Mouse (Mus musculus) right cerebral cortex, postnatal 14 days (tissue): Measurements from ENCODE around the gene Ltn1.
A peak's percentile ranks its signal among the peaks of the same experiment; 100 is the strongest.

Source experiments
- DNase-seq: peaks from one replicate; pipeline ENCODE4 v3.0.0; 2022

Ltn1 gene

DNA sequence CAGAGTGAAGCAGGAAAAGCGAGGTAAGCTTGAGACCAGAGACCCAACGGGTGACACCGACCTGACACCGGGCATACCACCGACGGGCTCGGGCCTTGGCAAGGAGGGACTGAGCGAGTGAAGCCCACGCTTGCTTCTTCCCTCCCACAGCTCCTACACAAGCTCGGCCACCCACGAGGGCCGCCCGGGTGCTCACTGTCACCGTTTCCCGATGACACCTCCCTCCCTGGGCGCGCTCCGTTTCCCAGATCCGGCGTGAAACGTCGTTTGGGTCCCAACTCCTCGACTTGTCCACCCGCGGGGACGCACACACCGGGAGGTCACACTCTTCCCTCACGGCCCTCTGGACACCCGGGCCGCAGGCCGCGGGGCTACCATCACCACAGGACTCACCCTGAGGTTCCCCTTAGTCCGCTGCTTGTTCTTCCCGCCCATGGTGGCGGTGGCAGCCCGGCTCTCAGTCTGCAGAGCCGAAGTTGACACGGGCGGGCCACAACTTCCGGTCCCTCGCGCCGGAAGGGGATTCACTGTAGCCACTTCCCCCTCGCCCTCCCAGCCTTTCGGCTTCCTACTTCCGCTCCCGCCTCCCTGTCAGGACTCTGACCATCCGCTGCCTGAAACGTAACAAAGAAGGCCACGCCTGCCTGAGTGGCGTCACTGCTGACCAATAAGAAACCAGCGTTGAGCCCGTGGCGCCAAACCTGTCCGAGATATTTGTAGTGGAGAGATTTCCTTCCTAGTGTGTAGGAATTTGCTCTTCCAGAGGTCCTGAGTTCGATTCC lies at the start of gene Ltn1:
Ltn1 (minus strand) TSS at position 580 of the 782 bp plus-strand sequence.
- DNase-seq: peak; percentile 98

DNA sequence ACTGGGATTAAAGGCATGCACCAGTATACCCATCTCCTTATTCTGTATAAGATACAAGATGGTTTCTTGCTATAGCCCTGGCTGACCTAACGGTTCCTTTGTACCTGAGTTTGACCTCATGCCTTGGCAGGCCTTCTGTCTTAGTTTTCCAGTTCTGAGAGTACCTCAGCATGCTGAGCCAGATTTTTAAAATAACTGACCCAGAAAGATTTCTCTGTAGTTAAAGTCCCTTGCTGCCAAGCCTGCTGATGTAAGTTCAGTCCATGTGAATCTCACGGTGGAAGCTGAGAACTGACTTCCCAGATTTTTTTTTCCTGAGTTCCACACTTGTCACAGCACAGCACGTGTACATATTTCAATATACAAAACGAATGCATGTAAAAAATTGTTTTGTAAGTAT lies 38.2 kb upstream of the Ltn1 start:
- DNase-seq: no peak

DNA sequence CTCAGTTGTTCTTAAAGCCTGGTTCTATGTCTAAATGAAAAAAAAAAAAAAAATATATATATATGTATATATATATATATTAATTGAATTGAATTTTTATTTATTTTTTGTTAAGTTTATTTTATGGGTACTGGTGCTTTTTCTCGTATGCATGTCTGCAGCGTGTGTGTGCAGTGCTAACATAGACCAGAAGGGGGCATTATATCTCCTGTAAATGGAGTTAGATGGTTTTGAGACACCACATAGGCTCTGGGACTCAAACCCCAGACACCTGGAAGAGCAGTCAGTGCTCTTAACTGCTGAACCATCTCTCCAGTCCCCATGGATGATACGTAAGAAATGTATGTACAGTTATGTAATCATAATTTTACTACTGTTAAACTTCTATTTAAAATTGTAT lies 26.3 kb upstream of the Ltn1 start:
- no peak for DNase-seq

DNA sequence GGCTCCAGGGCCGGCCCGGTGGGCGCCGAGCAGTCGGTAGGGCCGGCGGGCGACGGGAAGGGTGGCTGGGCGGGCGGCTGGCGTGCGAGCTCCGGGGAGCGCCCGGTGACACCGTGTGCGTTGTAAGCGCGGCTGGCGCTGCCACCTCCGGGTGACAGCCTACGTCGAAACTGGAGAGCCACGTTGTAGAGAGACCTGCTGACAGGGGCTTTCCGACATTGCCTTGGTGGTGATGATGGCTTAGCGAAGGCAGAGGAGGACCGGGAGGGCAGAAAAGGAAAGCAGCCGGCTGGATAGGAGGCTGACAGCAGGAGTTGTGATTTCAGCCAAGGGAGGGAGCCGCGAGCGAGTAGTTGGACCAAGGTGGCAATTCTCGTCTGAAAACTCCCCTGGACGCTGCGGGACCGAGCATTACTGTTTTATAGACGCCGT lies 22.8 kb upstream of the Ltn1 start:
- no peak for DNase-seq

DNA sequence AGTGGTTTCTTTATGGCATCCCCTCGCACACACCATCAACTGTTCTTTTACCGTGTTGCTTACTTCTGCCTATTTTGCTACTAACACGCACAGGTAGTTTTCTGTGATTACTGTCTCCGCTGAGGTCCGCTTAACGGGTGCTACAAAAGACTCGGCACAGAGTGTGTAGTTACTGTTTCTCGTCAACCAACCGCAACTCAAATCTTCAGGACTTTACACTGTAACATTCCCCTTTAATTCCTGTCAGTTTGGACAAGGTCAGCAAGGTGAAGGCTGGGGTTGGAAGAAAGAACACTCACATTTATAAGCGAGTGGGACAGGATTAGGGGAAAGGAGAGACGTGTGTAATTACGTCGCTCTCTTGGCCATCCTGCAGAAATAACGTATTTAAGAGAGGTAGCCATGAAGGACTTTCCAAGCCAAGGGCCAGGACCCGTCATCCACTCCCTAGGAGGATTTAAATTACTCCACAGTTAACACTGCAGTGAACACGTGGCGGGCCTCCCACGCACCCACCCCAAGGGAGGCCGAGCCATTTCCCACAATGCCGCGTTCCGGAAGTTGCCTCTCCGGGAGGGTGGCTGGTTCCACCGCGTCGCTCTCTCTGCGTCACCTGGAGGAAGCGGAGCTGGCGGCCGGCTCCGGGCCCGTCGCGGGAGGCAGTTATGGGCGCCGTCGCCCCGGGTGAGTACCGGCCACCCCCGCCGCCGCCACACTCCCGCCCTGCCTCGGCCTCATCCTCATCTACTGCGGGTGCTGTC lies 22.2 kb upstream of the Ltn1 start, which contains the start of gene Usp16:
Usp16 (plus strand) TSS at position 285 of the 761 bp plus-strand sequence.
- peak; percentile 93 for DNase-seq

DNA sequence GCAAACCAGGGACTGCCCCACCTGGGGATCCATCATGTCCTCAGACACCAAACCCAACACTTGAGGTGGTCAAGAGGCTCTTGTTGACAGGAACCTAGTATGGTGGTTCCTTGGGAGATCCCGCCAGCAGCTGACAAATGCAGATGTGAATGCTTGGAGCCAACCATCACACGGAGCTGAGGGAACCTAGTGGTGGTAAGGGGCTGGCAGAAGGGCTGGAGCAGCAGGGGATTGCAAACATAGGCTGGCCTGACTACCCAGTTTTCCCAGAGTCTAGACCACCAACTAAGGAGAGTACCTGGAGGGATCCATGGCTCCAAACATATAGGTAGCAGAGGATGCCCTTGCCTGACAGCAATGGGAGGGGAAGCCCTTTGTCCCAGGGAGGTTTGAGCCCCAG lies 20.8 kb upstream of the Ltn1 start:
- DNase-seq: no peak

DNA sequence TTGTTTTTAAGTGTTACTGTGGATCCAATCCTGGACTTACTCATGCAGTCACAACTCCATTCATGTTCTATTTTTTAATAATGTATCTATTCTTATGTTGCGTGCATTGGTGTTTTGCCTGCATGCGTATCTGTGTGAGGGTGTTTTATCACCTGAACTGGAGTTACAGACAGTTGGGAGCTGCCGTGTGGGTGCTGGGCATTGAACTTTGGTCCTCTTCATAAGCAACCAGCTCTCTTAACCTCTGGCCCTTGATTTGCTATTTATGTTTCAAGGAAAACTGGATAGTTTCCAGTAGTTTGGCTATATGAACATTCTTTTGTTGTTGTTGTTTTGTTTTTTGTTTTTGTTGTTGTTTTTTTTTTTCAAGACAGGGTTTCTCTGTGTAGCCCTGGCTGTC lies 13.1 kb upstream of the Ltn1 start:
- no peak for DNase-seq

DNA sequence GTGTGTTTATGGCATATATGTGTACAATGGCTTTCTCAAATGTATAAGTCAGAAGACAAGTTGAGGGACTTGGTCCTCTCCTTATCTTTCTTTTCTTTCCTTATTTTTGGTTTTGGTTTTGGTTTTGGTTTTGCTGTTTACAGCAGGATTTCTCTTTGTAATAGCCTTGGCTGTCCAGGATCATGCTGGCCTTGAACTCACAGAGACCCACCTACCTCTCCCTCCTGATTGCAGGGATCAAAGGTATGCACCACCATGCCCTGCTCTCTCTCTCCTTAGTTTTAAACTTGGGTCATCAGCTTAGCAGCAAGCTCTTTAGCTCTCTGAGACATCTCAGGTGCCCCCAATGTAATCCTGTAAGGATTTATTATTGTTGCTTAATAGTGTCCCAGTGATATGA lies 12.7 kb upstream of the Ltn1 start:
- DNase-seq: no peak

DNA sequence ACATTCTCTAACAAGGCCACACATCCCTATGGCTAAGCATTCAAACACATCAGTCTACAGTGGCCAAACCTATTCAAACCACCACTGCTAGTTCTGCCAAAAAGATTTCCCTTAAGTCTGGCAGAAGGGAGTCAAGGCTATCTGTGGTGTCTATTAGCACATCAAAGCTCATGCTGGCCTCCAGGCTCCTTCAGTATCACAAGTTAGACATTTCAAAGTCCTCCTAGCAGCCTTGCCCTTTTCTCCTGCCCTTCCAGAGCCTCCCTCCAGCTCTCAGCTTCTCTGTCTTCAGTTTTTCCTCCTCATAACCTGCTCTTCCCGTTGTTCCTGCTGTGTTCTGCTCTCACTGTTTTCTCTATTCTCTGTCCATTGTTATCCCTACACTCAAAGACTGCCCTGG lies 11.7 kb upstream of the Ltn1 start:
- DNase-seq: no peak

DNA sequence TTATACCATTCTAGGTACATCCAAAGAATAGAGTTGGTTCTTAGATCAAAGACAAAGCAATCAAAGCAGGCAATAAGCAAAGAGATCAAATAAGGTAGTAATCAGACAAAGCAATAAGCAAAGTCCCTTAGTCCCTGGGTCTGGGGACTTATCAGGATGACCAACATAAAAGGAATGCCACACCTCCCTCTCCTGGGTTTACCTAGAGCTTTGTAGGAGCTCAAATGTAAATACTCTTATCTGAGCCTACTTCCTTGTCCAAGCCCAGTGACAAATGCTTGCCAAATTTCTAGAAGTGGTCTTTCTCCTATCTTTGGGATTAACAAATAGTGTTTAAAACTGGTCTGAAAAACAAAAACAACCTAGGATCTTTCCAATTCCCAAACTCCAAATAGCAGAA lies 10.8 kb upstream of the Ltn1 start:
- no peak for DNase-seq

DNA sequence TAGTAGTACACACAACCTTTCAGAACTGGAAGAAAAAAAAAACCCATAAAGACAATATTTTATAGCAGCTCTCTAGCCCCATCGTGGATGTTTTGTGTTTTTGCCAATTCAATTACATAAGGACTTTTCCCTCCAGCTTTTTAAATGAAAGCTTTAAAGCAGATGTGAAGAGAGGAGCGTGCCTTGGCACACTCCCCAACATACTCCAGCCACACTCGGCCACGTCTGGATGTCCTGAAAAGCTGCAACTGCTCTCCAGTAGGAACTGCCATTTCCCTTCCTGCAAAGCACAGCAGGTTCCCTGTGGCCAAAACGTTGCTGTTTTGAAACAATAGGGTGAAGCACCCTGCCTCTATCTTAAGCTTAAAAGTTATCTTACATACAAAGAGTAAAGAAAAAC lies 9.9 kb upstream of the Ltn1 start:
- DNase-seq: no peak

DNA sequence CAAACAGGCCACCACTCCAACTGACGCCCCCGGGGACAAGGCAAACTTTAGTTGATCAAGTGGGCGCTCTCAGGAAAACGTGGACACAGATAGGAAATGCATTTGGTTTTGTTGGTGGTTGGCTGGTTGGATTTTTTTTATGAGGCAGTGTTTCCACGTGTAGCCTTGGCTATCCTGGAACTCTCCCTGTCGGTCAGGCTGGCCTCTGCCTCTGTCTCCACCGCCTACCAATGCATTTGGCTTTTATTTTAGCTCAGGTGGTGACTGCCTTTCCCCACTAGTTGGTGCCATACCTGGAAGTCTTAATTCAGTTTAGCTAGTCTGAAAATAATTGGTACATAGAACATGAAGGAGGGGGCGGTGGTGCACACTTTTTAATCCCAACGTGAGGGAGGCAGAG lies 8.7 kb upstream of the Ltn1 start:
- DNase-seq: no peak

DNA sequence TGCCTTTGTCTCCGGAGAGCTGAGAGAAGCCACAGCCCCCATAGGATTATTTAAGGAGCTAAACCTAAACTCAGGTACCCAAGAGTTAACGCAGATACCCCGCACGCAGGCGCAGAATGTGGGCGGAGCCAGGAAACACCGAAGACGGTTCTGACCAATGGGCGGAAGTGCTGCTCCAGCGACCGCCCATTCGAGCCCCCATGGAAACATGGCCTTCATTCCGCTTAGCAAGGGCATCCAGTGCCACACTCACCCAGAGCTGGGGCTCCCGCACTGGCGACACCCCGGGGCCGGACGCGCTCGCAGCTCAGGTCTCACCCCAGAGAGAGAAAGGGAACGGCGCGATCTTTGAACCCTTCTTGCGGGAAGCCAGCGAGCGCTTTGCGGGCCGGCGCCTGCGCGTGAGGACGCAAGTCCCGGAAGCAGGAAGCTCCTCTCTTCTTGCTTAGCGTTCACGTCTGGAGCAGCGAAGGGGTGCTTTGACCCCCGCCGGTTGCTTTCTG lies 7.8 kb upstream of the Ltn1 start, which contains the start of gene Rwdd2b:
Rwdd2b (minus strand) TSS at position 390 of the 503 bp plus-strand sequence.
- DNase-seq: peak; percentile 94

DNA sequence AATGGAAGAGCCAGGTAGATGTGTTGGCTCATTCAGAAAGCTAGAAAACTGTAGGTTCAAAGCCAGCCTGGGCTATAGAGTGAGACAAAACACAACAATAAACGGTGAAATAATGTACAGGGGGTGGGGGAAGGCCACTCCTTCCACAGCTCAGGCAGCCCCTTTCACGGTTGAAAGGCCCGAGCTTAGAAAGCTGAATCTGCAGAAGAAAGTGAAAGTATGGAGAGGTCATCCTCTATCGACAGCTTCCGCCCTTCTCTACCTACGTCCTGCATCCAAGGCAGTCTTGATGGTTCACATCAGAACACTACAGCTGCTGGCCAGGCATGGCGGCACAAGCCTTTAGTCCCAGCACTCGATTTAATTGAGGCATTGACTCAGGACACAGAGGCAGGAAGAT lies 6.3 kb upstream of the Ltn1 start:
- no peak for DNase-seq

DNA sequence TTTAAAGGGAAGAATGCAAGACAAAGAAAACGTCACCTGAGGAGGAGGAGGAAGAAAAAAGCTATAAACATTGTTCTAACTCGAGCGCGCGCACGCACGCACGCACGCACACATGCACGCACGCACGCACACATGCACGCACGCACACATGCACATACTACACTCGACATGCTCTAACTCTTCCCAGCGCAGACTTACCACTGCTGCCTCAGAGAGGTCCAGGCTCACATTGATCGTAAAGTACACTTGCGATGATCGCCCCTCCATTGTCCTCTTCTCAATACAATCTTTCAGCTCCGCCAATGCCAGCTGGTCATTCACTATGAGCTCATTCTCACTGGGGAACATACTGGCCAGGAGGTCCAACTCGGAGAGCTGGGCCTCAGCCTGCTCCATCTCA lies 4.7 kb upstream of the Ltn1 start:
- DNase-seq: no peak

DNA sequence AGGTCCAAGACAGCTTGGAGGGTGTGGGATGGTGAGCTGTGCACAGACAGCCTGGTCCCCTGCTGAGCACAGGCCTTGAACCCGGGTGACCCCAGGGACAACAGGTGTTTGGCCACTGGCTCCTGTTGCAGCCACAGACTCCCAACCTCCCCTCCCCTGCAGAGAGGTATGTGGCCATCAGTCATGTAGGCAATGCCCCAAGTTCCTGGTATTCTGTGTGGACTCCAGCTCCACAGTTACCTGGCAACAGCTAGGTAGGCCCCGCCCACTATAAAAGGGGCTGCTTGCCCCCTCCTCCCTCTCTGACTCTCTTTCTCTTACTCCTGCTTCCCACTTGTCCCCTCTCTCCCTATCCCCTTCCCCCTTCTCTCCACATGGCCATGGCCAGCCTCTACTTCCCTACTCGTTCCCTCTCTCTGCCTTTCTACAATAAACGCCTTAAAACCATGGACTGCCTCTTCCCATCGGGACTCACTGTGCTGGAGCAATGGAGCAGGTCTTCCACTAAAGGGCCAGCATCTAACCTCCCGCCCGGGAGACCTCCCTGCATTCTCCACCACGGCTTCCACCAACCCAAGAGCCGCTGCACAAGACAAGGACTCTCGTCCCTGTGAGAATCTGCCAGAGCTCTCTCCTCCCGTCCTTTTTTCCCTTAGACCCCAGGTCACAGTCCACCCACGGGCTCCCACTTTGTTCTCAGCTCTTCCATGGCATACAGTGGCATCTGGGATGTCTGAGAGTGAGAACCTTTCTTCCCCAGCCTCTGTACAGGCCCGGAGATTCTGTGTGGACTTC lies 3.2 kb upstream of the Ltn1 start:
- DNase-seq: no peak

DNA sequence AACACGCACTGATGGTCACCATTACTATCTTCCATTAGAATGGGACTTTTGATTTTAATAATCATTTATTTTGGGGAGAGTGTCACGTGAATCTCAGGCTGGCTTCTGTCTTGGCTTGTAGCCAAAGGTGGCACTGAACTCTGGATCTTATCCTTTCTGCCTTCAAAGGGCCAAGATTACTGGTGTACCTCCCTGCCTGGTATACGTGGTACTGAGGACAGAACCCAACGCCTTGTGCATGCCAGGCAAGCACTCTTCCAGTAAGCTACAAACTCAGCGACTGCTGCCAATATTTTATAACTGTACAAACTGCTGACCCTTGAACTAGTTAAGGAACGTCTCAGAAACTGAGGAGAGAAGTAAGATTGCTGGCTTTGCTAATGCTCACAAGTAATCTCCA lies 2.5 kb upstream of the Ltn1 start:
- no peak for DNase-seq

DNA sequence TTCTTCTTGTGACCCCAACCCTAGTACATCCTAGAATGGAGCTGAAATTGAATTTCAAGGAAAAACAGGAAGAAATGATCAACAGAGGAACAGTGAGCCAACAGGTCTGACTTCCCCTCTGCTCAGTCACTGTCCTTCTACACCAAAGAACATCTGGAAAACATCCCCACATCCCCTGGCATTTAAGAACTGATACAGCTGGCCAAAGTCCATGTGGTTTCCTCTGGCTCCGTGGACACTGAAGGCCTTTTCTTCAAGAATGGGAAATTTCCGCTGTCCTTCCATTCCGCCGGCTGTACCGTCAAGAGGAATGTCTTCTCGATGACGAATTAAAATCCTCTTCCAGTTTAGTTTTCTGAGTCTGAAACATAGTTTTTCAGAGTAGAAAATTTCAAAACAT lies 1.9 kb upstream of the Ltn1 start:
- no peak for DNase-seq

DNA sequence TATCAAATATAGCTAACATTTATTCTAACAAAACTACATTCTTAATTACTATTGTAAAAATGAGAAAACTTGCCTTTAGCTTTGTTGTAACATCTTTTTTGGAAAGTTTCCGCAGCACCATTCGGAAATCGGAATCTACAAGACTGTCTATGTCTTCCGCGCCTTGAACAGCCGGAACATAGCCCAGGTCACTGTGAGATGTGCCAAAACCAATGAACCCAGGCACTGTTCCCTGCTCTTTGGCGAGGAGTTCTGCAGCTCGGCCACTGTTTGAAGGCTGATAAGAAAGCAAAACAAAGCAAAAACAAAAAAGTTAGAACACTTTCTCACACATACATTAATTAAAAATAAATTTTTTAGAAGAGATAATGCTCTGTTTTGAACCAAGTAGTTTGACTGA lies 4.9 kb downstream of the Ltn1 start:
- no peak for DNase-seq

DNA sequence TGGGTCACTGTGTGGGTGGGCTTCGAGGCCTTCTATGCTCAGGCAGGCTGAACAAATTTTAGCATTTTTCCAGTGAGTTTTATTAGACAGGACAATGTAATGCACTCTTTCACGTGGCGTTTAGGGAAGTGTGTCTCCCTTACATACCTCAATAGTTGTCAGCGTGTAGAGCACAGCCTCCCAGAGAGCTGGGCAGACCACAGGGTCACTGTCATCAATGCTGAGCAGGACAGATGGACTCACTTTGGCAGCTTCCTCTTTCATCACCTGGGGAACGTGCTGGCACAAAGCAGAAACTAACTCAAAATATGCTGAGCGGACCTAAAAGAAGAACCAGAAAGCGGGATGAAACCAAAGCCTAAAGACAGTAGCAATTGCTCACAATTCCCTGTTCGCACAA lies 11.8 kb downstream of the Ltn1 start:
- DNase-seq: no peak

DNA sequence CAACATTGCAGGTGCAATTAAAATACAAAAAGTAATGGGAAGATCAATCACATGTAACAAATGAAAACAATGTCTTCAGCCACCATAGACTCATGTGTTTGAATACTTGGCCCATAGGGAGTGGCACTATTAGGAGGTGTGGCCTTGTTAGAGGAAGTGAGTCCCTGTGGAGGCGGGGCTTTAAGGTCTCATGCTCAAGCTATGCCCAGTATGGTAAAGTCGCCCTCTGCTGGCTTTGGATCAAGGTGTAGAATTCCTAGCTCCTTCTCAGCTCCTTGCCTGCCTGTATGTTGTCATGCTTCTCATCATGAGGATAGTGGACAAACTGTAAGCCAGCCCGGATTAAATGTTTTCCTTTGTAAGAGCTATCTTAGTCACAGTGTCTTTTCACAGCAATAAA lies 27.4 kb downstream of the Ltn1 start:
- no peak for DNase-seq

DNA sequence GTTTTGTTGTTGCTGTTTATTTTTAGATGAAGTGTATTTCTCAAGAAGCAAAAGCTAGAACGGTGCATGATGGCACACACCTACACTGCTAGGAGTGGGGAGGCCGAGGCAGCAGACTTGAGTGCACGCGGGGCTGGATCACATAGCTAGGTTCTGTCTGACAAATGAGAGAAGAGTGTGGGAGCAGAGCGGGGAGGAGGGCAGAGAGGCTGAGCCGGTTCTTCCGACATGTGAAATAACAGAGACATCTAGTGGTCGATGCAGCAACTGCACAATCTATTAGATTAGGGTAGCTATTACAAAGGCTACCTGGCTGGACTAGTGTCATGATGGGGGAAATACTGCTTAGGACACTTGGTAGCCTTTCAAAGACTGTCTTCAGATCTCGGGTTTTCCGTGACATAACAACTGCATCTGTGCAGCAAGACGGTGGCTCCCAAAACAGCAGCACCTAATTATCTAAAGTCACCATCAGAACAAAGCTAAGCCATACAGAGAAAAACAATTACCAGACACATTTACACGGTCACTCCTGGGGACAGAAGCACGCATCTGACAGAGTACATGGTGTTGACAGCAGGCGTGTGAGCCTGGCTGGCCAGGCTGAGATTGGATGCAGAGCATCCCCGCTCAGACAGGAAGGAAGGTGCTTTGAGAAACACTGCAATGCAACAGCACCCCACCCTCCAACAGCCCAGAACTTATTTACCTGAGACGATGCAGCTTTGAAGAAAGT lies 38.4 kb downstream of the Ltn1 start:
- DNase-seq: peak; percentile 54
